Mouse (Mus musculus): ENCODE results near the gene Hamp2. TPM values are rescaled to one million over a fixed set of nuclear protein-coding genes. Genes with fewer than 3 reads are reported as not detected.
A peak's percentile ranks its signal among the peaks of the same experiment; 100 is the strongest.
"Not testable (repeated sequence)": the region's sequence is repeated elsewhere in the genome, so short reads cannot be mapped to it uniquely, and the experiment has no call there.

Hamp2 gene
- polyA plus RNA-seq, 1 experiment from 2014 or later: not detected

DNA sequence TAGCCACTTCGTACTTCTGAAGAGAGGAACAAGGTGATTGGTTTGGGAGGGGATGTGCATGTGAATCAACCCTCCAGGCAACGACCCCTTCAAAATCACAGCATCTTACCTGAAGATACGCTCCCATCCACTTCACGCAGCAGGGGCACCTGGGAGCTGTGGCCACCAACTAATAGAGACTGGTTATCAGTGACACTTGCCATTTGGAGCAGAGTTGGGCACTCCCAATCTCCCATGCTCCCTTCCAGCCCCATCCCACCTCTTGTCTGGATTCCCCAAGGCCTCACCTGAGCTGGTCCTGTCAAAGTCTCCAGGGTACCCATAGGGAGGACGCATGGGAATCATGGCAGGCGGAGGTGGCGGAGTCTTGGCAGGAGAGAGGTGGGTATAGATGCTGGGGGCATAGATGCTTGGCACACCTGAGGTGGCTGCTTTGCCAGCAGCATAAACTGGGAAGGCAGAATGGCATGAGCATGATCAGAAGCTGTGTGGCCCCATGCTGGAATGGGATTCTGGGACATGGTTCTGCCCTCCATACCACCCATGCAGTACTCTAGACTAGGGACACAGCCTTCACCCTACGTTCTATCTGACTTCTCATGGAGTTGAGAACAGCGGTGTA is 34.5 kb upstream of the Hamp2 start:
- H3K27me3 ChIP-seq: no peaks in the 10 kb centered on the region
- no peaks in the 10 kb centered on the region for H3K9me3 ChIP-seq (replicated peaks)
- H3K4me2 ChIP-seq (replicated peaks): 0 out of 2 replicates have a peak overlapping the region, but pooled peaks have one; percentile 92
- no peak for ATAC-seq (ENCODE audit: low FRiP score)
- H3K4me1 ChIP-seq: peaks cover 23% of the 10 kb centered on the region
- peaks cover 18% of the 10 kb centered on the region for H3K36me3 ChIP-seq
- H3K9ac ChIP-seq: no peak overlapping the region
- H3K4me3 ChIP-seq: no peak overlapping the region
- no peak overlapping the region for H3K27ac ChIP-seq
- 97% methylated on average over 9 of the region's 9 CpGs for WGBS

DNA sequence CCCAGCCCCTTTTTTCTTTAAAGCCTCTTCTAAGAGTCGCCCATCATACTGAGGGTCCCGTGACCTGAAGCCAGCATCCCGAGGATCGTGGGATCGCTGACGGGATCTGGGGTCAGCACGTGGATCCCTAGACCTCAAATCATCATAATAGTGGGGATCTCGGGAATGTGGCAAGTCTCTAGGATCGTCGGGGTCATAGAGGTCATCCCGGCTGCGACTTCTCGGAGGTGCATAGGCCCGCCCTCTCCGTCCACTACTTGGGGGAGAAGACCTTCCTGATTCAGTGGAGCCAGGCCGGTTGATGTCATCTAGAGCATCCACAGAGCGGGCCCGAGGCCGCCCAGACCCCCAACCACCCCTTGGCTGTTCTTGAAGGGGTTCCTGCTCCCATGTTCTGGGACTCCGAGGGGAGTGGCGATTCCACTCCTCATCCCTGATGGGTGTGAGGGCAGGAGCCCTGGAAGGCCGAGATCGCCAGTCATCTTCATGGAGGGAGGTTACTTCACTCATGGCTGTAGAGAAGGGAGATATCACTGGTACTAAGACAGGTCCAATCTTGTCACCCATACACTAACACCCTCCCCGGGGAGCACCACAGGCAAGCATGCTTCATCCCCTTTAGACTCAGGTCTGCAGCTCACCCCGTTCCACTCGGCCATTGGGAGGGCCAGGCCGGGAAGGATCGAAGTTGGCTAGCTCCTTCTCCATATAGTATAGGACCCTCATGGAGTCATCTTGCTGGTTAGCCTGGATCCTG is 33.8 kb upstream of the Hamp2 start:
- peaks cover 25% of the 10 kb centered on the region for H3K36me3 ChIP-seq
- WGBS: 71% methylated on average over 28 of the region's 28 CpGs
- peak overlapping the region; percentile 92 for H3K4me2 ChIP-seq (replicated peaks)
- no peak for ATAC-seq (ENCODE audit: low FRiP score)
- H3K27ac ChIP-seq: no peak overlapping the region
- peaks cover 23% of the 10 kb centered on the region for H3K4me1 ChIP-seq
- peak overlapping the region; percentile 100 for H3K9ac ChIP-seq
- H3K4me3 ChIP-seq: peak overlapping the region; percentile 100
- H3K9me3 ChIP-seq (replicated peaks): no peaks in the 10 kb centered on the region
- H3K27me3 ChIP-seq: no peaks in the 10 kb centered on the region

DNA sequence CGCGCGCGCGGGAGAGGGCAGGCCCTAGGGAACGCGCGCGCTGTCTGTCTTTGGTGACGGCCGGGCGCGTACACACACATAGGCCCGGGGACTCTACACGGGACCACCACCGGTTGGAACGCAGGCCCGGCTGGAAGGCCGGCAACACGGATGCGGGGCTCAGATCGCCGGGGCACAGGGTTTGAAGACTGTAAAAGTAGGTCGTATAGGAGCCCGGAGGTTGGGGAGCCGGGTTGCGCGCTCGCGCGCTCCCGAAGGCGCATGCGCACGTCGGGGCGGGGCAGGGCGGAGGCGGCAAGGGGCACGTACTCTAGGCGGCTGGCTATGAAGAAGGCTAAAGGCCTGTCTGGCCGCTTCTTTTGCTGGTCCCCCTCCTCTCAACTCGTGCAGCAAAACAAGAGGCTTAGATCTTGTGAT is 32.9 kb upstream of the Hamp2 start:
- no peaks in the 10 kb centered on the region for H3K9me3 ChIP-seq (replicated peaks)
- H3K4me1 ChIP-seq: peaks cover 23% of the 10 kb centered on the region
- H3K4me3 ChIP-seq: peak overlapping the region; percentile 100
- ATAC-seq (ENCODE audit: low FRiP score): peak; percentile 62
- under 1% methylated on average over 43 of the region's 43 CpGs for WGBS
- peak overlapping the region; percentile 92 for H3K4me2 ChIP-seq (replicated peaks)
- peak overlapping the region; percentile 100 for H3K9ac ChIP-seq
- peak overlapping the region; percentile 99 for H3K27ac ChIP-seq
- no peaks in the 10 kb centered on the region for H3K27me3 ChIP-seq
- H3K36me3 ChIP-seq: peaks cover 34% of the 10 kb centered on the region

DNA sequence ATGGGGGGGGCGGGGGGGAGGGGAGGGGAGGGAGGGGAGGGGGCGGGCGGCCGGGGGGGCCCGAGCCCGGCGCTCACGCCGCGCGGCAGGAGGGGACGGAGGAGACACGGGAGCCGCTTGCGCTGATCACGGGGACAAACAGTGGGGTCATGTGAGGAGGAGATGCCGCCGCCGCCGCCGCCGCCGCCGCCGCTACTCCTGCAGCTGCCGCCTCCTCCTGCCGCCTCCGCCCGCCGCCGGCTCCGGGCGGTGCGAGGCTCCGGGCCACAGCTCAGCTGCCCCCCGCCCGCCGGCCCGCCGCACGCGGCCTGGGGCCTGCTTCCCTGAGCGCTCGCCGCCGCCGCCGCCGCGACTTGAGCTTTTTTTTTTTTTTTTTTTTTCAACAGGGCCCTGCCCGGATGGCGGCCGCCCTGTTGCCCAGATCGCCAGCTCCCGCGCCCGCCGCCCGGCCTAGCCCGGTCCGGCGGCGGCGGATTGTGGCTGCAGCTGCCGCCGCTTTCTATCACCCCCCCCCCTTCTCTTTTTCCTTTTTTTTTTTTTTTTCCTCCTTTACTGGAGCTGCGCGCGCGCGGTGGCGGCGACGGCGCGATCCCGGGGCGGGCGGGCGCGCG is 32.4 kb upstream of the Hamp2 start, which contains the start of gene Usf2:
TSS of gene Usf2 (minus strand) at position 48 of the 611 bp plus-strand sequence.
- H3K9ac ChIP-seq: peak within 1 kb of the TSS; percentile 100
- peaks cover 25% of the 10 kb centered on the region for H3K4me1 ChIP-seq
- H3K27me3 ChIP-seq: no peaks in the 10 kb centered on the region
- 0% methylated on average over 22 of the region's 82 CpGs for WGBS
- peak; percentile 39 for ATAC-seq (ENCODE audit: low FRiP score)
- H3K36me3 ChIP-seq: peaks cover 39% of the 10 kb centered on the region
- peak within 1 kb of the TSS; percentile 92 for H3K4me2 ChIP-seq (replicated peaks)
- H3K4me3 ChIP-seq: peak within 1 kb of the TSS; percentile 100
- peak within 1 kb of the TSS; percentile 99 for H3K27ac ChIP-seq
- H3K9me3 ChIP-seq (replicated peaks): no peaks in the 10 kb centered on the region

DNA sequence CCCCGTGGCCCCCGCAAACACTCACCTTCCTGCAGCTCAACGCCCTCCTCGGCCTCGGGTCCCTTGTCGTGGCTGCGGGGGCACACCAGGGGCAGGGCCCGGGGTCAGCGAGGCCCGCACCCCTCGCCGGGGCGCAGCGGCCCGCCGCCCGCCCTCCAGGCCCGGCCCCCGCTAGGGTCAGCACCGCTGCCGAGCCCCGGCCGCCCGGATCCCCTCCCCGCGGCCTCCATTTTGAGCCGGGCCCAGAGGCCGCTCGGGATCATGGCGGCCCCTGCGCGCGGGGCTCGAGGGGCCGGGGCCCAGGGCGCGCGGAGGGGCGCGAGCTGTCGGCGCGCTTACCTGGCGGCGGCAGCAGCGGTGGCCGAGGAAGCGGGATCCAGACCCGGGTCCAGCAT is 31.9 kb upstream of the Hamp2 start:
- whole genome bisulfite sequencing: under 1% methylated on average over 29 of the region's 49 CpGs

DNA sequence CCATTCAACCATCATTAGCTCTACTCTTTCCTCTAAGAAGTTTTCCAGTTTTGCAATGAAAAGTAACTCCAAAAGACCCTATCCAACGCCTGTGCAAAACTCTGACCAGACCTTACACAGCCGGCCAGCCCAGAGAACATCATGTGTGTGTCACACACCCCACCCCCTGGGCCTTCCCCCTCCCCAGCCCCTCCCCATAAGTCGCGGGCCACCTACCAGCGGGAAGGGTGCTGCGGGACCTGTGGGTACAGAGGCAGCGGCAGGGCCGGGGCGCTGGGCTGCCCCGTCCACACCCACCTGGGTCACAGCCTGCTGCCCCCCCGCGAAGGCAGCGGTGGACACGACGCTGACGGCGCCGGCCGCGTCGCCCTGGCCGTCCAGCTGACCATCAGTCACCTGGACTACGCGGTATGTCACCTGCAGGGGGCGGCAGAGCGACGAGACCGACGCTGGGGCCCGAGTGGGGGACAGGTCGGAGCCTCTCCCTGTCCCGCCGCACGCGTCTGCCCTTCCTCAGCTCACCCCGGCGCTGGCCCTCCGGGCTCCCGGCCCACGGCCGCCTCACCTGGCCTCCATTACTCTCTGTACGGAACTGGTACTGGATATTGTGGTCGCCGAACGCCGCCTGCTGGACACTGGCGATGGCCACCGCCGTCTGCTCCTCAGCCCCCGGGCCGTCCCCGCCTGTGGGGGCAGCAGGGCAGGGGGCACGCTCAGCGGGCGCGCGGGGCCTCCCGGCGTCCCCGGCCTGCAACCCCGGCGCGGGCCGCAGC is 31.3 kb upstream of the Hamp2 start:
- under 1% methylated on average over 50 of the region's 64 CpGs for WGBS
- Histone ChIP-seq H3K36me3 (peaks cover 48% of the 10 kb centered on the region), H3K4me3 (peak overlapping the region; percentile 100), H3K27ac (peak overlapping the region; percentile 99), H3K4me1 (peaks cover 27% of the 10 kb centered on the region), H3K4me2 (replicated peaks) (peak overlapping the region; percentile 92), H3K27me3 (no peaks in the 10 kb centered on the region), H3K9ac (peak overlapping the region; percentile 100), H3K9me3 (replicated peaks) (no peaks in the 10 kb centered on the region)
- ATAC-seq (ENCODE audit: low FRiP score): peak; percentile 64

More for the DNA sequence above, 31.9 kb upstream of the Hamp2 start:
- Histone ChIP-seq H3K4me2 (replicated peaks) (peak overlapping the region; percentile 92), H3K4me3 (peak overlapping the region; percentile 100), H3K36me3 (peaks cover 43% of the 10 kb centered on the region), H3K9ac (peak overlapping the region; percentile 100), H3K4me1 (peaks cover 27% of the 10 kb centered on the region), H3K9me3 (replicated peaks) (no peaks in the 10 kb centered on the region), H3K27ac (peak overlapping the region; percentile 99), H3K27me3 (no peaks in the 10 kb centered on the region)
- peak; percentile 41 for ATAC-seq (ENCODE audit: low FRiP score)

DNA sequence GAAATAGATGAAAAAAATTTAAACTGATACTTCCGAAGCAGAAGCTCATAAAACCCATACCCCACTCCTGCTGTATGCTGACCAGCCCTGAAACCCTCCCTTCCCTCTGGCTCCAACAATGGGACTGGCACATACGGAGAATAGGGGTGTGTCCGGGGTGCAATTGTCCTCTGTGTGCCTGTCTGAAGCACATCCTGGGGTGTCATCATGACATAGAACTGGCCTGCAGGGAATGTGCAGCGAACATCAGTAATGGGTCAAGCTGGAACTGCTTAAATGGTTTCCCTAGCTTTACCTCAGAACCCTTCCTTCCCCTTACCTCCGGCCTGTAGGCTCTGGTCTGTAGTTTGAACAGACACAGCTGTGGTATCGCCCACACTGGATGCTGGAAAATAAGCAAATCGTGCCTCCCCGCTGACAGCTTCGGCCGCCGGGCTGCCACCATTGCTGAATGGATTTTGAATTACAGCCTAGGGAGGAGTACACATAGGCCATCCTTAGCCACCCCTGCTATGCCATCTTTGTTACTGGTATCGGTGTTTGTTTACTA is 30.6 kb upstream of the Hamp2 start:
- H3K36me3 ChIP-seq: peaks cover 55% of the 10 kb centered on the region
- peak overlapping the region; percentile 92 for H3K4me2 ChIP-seq (replicated peaks)
- H3K9me3 ChIP-seq (replicated peaks): no peaks in the 10 kb centered on the region
- H3K9ac ChIP-seq: peak overlapping the region; percentile 100; the same call in 1 of the 2 replicates
- H3K4me1 ChIP-seq: peaks cover 27% of the 10 kb centered on the region
- no peak for ATAC-seq (ENCODE audit: low FRiP score)
- H3K27ac ChIP-seq: no peak overlapping the region
- WGBS: 90% methylated on average over 12 of the region's 12 CpGs
- peak overlapping the region; percentile 100 for H3K4me3 ChIP-seq
- no peaks in the 10 kb centered on the region for H3K27me3 ChIP-seq

DNA sequence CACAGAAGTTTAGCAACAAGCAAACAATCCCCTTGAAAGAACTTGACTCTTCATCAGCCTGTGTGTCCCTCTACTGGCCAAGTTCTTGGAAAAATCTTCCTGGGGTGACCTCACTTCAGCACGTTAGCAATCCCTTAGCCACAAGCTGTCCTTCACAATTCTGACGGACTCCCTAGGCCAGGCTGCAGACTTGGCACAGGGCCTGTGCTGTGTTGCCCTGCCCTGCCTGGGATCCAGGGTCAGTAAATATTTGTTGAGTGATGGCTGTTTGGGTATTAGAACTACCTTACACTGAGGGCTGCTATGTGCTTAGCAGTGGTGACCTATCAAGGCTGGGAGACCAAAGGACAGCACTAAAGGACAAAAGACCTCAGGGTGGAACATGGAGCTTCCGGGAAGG is 29.6 kb upstream of the Hamp2 start:
- H3K4me1 ChIP-seq: peaks cover 27% of the 10 kb centered on the region
- H3K9me3 ChIP-seq (replicated peaks): no peaks in the 10 kb centered on the region
- no peak overlapping the region for H3K9ac ChIP-seq
- H3K27me3 ChIP-seq: no peaks in the 10 kb centered on the region
- H3K4me2 ChIP-seq (replicated peaks): no peak overlapping the region
- H3K27ac ChIP-seq: no peak overlapping the region
- no peak for ATAC-seq (ENCODE audit: low FRiP score)
- H3K36me3 ChIP-seq: peaks cover 64% of the 10 kb centered on the region
- WGBS: 83% methylated on average over 3 of the region's 3 CpGs
- no peak overlapping the region for H3K4me3 ChIP-seq

GRCm38 (mm10) chr7:30953459-30953858 is 29.0 kb upstream of the Hamp2 start:
- Histone ChIP-seq H3K27ac (no peak overlapping the region), H3K4me3 (no peak overlapping the region), H3K36me3 (peaks cover 62% of the 10 kb centered on the region), H3K4me2 (replicated peaks) (no peak overlapping the region), H3K4me1 (peaks cover 22% of the 10 kb centered on the region), H3K9me3 (replicated peaks) (no peaks in the 10 kb centered on the region), H3K27me3 (no peaks in the 10 kb centered on the region), H3K9ac (no peak overlapping the region)
- no peak for ATAC-seq (ENCODE audit: low FRiP score)
- 88% methylated on average over 6 of the region's 6 CpGs for WGBS

DNA sequence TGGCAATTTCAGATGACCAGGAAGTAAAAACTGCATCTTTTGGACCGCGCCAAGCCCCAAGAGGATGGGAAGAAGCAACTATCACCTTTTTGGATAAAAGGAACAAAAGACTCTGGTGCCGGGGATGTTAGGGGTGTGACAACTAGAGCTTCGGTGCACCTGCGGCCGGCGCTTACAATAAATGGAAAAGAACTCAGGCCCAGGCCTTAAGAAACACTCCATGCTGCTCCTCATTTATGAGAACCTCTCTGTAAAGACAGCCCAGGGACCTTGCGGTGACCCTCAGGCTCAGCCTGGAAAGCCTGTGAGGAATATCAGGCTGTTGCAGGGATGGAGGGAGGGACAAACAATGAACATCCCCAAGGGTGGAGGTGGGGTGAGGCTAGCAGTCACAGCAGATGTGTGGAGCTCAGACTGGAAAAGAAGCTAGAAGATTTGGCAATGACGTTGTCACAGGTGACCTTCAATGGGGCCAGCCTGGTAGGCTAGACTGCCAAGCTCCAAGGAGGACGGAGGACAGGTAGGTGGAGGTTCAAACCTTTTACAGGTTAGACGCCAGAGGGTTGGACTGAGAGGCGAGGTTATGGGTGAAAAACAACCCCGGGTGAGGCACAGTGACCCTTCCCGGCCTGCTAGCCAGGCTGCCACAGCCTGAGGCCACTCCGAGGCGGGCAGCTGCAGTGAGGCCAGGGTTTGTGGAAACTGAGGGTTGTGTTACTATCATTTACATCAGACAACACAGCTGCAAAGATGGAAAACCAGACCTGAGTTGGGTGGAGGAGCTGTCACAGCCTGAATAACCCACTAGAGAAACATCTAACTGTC is 28.2 kb upstream of the Hamp2 start:
- no peak overlapping the region for H3K4me3 ChIP-seq
- H3K27ac ChIP-seq: no peak overlapping the region
- H3K27me3 ChIP-seq: no peaks in the 10 kb centered on the region
- no peak for ATAC-seq (ENCODE audit: low FRiP score)
- 92% methylated on average over 16 of the region's 16 CpGs for WGBS
- no peak overlapping the region for H3K9ac ChIP-seq
- no peak overlapping the region for H3K4me2 ChIP-seq (replicated peaks)
- H3K4me1 ChIP-seq: peaks cover 14% of the 10 kb centered on the region
- H3K9me3 ChIP-seq (replicated peaks): no peaks in the 10 kb centered on the region
- peaks cover 62% of the 10 kb centered on the region for H3K36me3 ChIP-seq

DNA sequence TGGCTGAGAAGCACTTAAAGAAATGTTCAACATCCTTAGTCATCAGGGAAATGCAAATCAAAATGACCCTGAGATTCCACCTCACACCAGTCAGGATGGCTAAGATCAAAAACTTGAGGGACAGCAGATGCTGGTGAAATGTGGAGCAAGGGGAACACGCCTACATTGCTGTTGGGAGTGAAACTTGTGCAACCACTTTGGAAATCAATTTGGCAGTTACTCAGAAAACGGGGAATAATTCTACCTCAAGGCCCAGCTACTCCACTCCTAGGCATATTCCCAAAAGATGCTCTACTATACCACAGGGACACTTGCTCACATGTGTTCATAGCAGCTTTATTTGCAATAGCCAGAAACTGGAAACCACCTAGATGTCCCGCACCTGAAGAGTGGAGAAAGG is 25.4 kb upstream of the Hamp2 start:
- ATAC-seq (ENCODE audit: low FRiP score); H3K27me3 ChIP-seq; H3K4me2 ChIP-seq (replicated peaks); H3K4me1 ChIP-seq; H3K9me3 ChIP-seq (replicated peaks); H3K27ac ChIP-seq; H3K4me3 ChIP-seq; H3K9ac ChIP-seq: not testable (repeated sequence)
- H3K36me3 ChIP-seq: peaks cover 70% of the 10 kb centered on the region
- WGBS: 91% methylated on average over 3 of the region's 3 CpGs
